Mouse (Mus musculus) liver, adult 2 months (tissue): Measurements from ENCODE around the gene Tma7.

Source experiments
- CTCF ChIP-seq: fragments of 200-500 bp; IDR thresholded peaks from 2 replicates; pipeline ENCODE4 v1.5.1; 2011; ENCODE audit warnings: low read depth, low read length, control low read depth
- POLR2A ChIP-seq: fragments of 200-500 bp; IDR thresholded peaks from 2 replicates; pipeline ENCODE4 v1.6.1; 2011; ENCODE audit warnings: low read length, control low read depth; ENCODE audit not compliant: insufficient read depth; ENCODE audit errors: extremely low read depth

DNA sequence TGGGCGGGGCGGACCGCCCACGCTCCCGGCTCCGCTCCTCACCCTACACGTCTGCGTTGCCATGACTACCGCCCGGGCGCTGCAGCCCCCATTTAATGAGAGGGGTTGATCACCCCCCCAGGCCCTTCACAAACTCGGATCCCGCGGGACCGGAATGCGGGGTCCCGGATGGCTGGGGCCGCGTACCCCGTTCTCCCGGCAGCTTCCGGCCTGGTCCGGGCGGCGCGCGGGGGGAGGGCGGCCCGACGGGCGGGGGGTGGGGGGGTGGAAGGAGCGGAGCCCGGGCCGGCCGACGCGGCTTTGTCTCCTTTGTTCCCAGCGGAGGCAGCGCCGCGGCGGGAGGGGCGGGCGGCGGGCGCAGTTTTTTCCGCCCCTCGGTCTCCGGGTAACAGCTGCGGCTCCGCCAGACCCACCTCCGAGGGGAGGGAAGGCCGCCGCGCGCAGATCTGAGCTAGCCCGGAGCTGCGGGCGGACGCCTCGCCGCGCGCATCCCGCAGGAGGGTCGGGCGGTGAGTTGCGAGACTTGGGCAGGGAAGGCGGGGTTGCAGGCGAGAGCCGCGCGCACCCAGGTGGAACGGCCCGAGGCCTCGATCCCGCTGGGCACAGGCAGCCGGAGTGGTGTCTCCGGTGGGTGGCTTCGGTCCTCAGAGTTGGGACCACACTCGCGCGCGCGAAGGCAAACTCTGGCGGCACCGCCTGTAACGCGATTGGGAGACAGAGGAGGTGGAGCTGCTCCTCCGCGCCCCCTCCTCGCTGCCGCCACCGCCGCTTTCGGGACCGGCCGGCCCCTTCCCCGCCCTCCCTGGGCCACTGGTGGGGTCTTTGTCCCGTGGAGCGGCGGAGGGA is 13.0 kb upstream of the Tma7 start, which contains the start of gene Plxnb1:
- TF ChIP-seq POLR2A (0 out of 2 replicates have a peak, but pooled peaks have one; percentile 30), CTCF (no peak)
